Mouse (Mus musculus): ENCODE results near the gene Vmn2r83. TPM values are rescaled to one million over a fixed set of nuclear protein-coding genes. Genes with fewer than 3 reads are reported as not detected.

Gene Vmn2r83
- polyA plus RNA-seq, 1 experiment from 2014 or later: not detected

DNA sequence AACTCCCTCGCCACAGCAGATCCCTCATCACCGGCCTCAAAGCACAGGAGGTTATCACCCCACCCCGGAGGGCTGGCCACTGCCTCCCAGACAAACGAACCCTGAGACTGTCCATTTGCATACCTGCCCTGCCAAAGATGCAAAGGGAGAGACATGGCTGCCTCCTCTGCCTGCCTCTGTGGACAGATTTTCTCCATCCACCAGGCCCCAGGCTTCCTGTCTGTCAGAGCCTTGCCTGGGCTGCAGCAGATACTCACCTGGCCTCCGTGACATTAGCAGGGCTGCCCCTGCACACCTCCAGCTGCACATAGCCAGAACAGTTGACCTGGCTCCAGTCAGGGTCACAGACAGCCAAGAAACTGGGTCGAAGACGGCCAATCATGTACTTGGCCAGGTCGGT lies 61.7 kb downstream of the Vmn2r83 start:
- Histone ChIP-seq H3K27ac (replicated peaks) (no peak overlapping the region), H3K4me1 (replicated peaks) (peaks cover 16% of the 10 kb centered on the region), H3K36me3 (peaks cover 17% of the 10 kb centered on the region; the same call in 1 of the 2 replicates), H3K9ac (no peak overlapping the region), H3K4me3 (no peak overlapping the region), H3K4me2 (no peak overlapping the region), H3K27me3 (peaks cover 8% of the 10 kb centered on the region), H3K9me3 (no peaks in the 10 kb centered on the region)
- no peak for ATAC-seq (ENCODE audit: low read depth)
- 72% methylated on average over 8 of the region's 8 CpGs for WGBS

DNA sequence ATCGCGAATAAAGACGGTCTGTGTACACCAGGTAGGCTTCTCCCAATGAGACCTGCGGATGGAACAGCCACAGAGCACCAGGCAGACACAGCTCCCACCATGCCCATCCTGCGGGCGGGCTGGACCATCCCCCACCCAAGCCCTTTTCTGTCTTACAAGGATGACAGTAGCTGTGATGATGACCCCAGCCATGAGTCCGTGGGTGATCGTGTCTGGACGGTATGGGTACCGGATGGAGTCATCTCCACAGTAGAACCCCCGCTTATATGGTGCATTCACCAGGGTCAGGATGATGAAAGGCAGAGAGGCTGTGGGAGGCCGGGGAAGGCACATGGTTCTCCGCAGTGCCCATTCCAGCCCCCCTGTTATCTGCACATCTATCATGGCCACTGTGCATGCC lies 62.2 kb downstream of the Vmn2r83 start:
- Histone ChIP-seq H3K27me3 (peaks cover 8% of the 10 kb centered on the region), H3K36me3 (peaks cover 17% of the 10 kb centered on the region; the same call in 1 of the 2 replicates), H3K27ac (replicated peaks) (no peak overlapping the region), H3K4me2 (no peak overlapping the region), H3K9ac (no peak overlapping the region), H3K4me3 (no peak overlapping the region), H3K4me1 (replicated peaks) (peaks cover 16% of the 10 kb centered on the region), H3K9me3 (no peaks in the 10 kb centered on the region)
- WGBS: 90% methylated on average over 13 of the region's 13 CpGs
- no peak for ATAC-seq (ENCODE audit: low read depth)

DNA sequence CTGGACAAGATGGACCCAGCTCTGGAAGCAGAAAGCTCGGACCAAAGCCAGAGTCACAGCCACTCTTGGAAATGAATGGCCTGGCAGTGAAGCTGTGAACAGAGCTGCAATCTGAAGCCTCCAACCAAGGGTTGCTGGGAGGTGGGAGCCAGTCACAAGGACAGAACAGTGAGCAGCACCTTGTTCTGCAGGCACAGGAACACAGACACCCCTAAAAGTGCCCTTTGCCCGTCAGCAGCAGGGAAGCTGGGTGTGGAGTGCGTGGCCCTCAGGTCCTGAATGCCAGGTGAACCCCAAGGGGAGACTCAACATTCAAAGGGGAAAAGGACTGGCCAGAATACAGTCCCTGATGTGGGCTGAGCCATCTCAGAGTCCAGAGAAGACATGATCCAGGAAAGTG lies 63.1 kb downstream of the Vmn2r83 start:
- Histone ChIP-seq H3K9me3 (no peaks in the 10 kb centered on the region), H3K4me3 (no peak overlapping the region), H3K9ac (no peak overlapping the region), H3K4me1 (replicated peaks) (peaks cover 16% of the 10 kb centered on the region), H3K27ac (replicated peaks) (no peak overlapping the region), H3K27me3 (peaks cover 8% of the 10 kb centered on the region), H3K4me2 (no peak overlapping the region), H3K36me3 (peaks cover 9% of the 10 kb centered on the region; the same call in 1 of the 2 replicates)
- ATAC-seq (ENCODE audit: low read depth): no peak
- WGBS: 88% methylated on average over 3 of the region's 3 CpGs

DNA sequence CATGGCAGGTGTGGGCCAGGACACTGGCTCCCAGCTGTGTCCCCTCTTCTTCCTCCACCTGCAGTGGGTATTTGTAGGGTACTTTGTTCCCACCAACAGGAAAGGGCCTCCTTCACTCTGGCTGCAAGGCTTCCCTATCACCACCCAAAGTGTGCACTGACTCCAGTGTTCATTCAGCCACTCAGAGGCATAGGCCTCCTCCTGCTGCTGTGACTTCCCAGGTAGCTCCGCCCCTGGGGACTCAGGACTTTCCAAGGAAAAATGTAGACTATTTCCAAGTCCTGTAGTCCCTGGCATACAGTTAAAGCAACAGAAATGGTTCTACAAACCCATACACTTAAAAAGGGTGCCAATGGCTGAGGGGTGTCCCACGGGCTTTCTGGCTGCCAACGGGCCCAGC lies 64.1 kb downstream of the Vmn2r83 start:
- Histone ChIP-seq H3K4me3 (peak overlapping the region; percentile 50), H3K9me3 (no peaks in the 10 kb centered on the region), H3K9ac (peak overlapping the region; percentile 70), H3K36me3 (no peaks in the 10 kb centered on the region), H3K4me2 (peak overlapping the region; percentile 96), H3K27me3 (peaks cover 8% of the 10 kb centered on the region), H3K27ac (replicated peaks) (no peak overlapping the region), H3K4me1 (replicated peaks) (peaks cover 16% of the 10 kb centered on the region)
- WGBS: 29% methylated on average over 3 of the region's 3 CpGs
- peak; percentile 17; the same call in 1 of the 2 replicates for ATAC-seq (ENCODE audit: low read depth)

DNA sequence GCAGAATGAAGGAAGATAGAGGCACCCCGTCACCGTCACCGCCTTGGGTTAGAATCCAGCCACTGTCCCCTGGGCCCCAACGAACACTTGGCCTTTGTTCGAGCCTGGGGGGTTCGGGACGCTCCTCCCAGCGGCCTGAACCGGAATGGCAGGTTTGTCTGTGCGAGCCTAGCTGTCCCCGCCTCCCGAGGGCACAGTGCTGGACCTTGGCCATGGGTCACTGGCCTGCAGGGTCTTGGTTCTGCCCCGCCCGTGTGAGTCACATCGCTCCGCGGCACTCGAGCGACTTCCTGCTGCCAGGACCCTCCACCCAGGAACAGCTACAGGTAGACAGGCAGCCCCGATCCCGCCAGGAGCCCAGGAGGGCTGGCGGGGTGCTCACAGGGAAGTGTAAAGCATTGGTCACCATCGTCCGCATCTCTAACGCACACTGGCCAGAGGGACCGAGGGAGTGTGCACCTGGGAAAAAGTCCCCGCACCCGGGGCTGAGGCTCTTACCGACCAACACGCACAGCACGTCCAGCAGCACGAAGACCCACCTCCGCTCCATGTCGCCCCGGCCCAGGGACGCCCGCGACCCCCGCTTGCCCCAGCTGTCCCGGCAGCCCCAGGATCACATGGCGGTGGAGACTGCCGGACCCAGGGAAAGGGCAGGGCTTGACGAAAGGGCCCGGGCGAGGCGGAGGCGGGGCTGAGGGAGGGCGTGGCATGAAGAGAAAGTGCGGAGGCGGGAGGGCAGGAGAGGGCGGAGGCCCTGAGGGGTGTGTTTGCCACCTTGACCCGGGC lies 64.8 kb downstream of the Vmn2r83 start, which contains the start of gene Plpp2:
TSS of gene Plpp2 (minus strand) at position 671 of the 786 bp plus-strand sequence.
- Histone ChIP-seq H3K36me3 (peaks cover 6% of the 10 kb centered on the region), H3K4me2 (peak within 1 kb of the TSS; percentile 96), H3K27ac (replicated peaks) (no peak within 1 kb of the TSS), H3K4me1 (replicated peaks) (peaks cover 16% of the 10 kb centered on the region), H3K27me3 (peaks cover 8% of the 10 kb centered on the region), H3K9ac (peak within 1 kb of the TSS; percentile 70), H3K9me3 (no peaks in the 10 kb centered on the region), H3K4me3 (peak within 1 kb of the TSS; percentile 50)
- peak; percentile 68 for ATAC-seq (ENCODE audit: low read depth)
- WGBS: under 1% methylated on average over 52 of the region's 52 CpGs

DNA sequence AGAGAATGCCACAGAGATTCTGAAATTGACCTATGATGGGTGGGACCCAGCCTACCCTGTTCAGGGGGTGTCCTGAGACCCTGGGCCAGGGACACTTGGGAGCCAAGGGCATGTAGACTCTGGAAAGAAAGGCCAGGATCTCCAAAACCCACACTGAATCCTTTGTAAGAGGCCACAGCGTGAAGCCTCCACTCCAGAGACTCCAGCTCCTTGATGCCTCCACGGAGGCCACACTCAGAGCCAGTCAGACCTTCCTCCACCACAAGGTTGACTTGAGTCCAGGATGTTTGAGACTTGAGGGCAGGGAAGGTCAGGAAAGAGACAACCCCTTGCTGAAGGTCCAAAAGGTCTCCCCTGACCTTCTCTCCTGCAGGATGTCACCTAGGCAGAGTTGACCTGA lies 65.9 kb downstream of the Vmn2r83 start:
- peaks cover 16% of the 10 kb centered on the region for H3K4me1 ChIP-seq (replicated peaks)
- H3K36me3 ChIP-seq: peaks cover 17% of the 10 kb centered on the region
- no peak overlapping the region for H3K27ac ChIP-seq (replicated peaks)
- H3K9me3 ChIP-seq: no peaks in the 10 kb centered on the region
- H3K9ac ChIP-seq: no peak overlapping the region
- WGBS: 90% methylated on average over 2 of the region's 2 CpGs
- ATAC-seq (ENCODE audit: low read depth): no peak
- peaks cover 8% of the 10 kb centered on the region for H3K27me3 ChIP-seq
- H3K4me2 ChIP-seq: no peak overlapping the region
- no peak overlapping the region for H3K4me3 ChIP-seq

DNA sequence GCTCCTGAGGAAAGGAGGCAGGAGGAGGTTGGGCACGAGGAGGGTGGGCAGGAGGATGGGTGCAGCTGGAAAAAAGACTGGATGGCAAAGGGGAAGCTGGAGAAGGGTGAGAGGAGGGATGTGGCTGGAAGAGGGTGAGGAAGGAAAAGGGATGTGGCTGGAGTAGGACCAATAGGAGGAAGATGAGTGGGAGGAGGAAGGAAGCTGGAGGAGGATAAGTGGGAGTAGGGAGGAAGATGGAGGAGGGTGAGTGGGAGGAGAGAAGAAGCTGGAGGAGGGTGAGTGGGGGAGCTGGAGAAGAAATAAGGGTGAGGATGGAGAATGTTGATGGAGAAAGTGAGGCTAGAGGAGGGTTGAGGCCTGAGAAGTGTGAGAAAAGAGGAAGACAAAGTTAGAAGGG lies 66.9 kb downstream of the Vmn2r83 start:
- no peak for ATAC-seq (ENCODE audit: low read depth)
- 63% methylated on average over 1 of the region's 1 CpGs for WGBS
- Histone ChIP-seq H3K9ac (no peak overlapping the region), H3K9me3 (no peaks in the 10 kb centered on the region), H3K4me1 (replicated peaks) (peaks cover 16% of the 10 kb centered on the region), H3K4me2 (no peak overlapping the region), H3K4me3 (no peak overlapping the region), H3K36me3 (peaks cover 27% of the 10 kb centered on the region), H3K27me3 (peaks cover 8% of the 10 kb centered on the region), H3K27ac (replicated peaks) (no peak overlapping the region)

DNA sequence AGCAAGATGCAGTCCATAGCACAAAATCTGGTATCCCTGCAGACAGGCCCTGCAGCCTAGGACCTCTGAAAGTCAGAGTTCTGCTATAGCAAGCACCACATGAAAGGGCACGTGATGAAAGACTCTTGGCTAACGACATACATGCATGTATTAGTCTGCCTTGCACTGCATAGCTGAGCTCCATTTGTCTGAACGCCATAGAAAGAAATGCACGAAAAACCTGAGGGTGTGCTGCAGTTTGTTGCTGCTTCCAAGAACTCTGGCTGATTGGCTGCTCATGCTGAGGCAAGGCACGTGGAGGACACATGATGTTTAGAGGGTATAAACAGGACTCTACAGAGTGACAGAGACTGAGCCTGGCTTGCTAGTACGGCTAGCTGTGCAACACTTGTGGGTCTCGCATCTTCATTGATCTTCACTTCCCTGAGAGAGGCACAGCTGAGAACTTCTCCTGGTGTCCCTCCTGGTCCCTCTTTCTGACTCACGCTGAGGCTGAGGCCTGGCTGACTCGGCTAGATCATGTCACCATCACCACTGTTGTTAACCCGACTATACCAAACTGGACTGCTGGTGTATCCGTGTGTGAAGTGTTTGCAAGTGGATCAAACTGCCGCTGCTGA lies 68.0 kb downstream of the Vmn2r83 start:
- no peak overlapping the region for H3K27ac ChIP-seq (replicated peaks)
- H3K9me3 ChIP-seq: no peaks in the 10 kb centered on the region
- H3K27me3 ChIP-seq: peaks cover 8% of the 10 kb centered on the region
- peaks cover 38% of the 10 kb centered on the region for H3K36me3 ChIP-seq
- no peak for ATAC-seq (ENCODE audit: low read depth)
- no peak overlapping the region for H3K9ac ChIP-seq
- H3K4me2 ChIP-seq: no peak overlapping the region
- peaks cover 16% of the 10 kb centered on the region for H3K4me1 ChIP-seq (replicated peaks)
- 77% methylated on average over 12 of the region's 12 CpGs for WGBS
- no peak overlapping the region for H3K4me3 ChIP-seq

DNA sequence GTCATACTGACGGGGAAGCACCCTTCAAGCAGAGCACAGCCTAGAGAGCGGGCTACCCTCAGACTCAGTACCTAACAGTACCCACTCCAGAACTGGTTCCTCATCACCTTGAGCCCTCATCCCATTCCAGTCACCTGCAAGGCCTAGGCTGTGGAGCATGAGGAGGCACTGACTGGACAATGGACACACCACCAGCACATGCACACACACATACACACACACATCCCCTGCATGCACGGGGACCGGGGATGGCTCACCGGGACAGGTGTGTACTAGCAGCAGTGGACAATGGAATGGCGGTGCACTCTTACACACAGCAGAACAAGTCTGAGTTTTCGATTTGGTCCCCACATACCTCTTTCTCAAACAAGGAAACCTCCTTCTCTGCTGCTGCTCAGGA lies 68.7 kb downstream of the Vmn2r83 start:
- Histone ChIP-seq H3K36me3 (peaks cover 45% of the 10 kb centered on the region), H3K4me2 (no peak overlapping the region), H3K27ac (replicated peaks) (no peak overlapping the region), H3K9ac (no peak overlapping the region), H3K9me3 (no peaks in the 10 kb centered on the region), H3K4me1 (replicated peaks) (peaks cover 16% of the 10 kb centered on the region), H3K27me3 (peaks cover 8% of the 10 kb centered on the region), H3K4me3 (no peak overlapping the region)
- ATAC-seq (ENCODE audit: low read depth): no peak
- whole genome bisulfite sequencing: 95% methylated on average over 7 of the region's 7 CpGs

DNA sequence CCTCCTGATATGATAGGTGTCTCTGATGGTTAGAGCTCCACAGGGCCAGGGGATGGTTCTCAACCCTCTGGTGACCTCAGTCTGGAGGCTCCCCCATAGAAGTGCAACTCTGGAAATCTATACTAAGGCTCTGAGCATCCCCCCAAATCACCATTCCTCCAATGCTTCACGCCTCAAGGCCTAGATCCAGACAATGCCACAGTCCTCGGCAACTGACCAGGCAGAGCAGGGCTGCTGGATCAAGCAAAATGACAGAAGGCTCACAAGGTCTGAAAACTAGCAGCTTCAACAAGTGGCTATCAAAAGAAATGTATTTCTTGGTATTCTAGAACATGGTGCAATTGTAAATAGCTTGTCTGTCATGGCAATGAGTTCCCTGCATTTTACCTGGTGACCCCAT lies 69.2 kb downstream of the Vmn2r83 start:
- no peak overlapping the region for H3K4me2 ChIP-seq
- no peak overlapping the region for H3K4me3 ChIP-seq
- H3K4me1 ChIP-seq (replicated peaks): peaks cover 12% of the 10 kb centered on the region
- WGBS: 80% methylated on average over 2 of the region's 2 CpGs
- no peaks in the 10 kb centered on the region for H3K9me3 ChIP-seq
- peaks cover 8% of the 10 kb centered on the region for H3K27me3 ChIP-seq
- H3K9ac ChIP-seq: no peak overlapping the region
- no peak overlapping the region for H3K27ac ChIP-seq (replicated peaks)
- peaks cover 51% of the 10 kb centered on the region for H3K36me3 ChIP-seq
- ATAC-seq (ENCODE audit: low read depth): no peak

DNA sequence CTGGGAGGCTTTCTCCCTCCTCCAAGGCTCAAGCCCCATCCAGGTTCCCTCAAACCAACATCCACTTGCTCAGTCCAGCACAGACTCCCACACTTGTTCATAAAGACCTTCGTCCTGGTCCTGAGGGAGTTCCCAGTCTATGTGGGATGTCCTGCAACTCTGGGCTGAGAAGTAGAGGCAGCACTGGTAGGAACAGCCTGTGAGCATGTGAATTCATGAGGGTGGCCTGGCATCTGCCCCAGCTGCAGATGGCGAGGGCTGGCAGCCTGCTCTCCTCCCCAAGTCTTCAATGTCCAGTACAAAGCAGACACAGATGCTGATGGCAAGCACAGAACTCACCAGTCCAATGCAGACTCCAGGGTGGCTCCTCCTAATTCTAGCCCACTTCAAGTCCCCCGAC lies 69.8 kb downstream of the Vmn2r83 start:
- 93% methylated on average over 3 of the region's 3 CpGs for WGBS
- H3K4me2 ChIP-seq: no peak overlapping the region
- peaks cover 56% of the 10 kb centered on the region for H3K36me3 ChIP-seq

DNA sequence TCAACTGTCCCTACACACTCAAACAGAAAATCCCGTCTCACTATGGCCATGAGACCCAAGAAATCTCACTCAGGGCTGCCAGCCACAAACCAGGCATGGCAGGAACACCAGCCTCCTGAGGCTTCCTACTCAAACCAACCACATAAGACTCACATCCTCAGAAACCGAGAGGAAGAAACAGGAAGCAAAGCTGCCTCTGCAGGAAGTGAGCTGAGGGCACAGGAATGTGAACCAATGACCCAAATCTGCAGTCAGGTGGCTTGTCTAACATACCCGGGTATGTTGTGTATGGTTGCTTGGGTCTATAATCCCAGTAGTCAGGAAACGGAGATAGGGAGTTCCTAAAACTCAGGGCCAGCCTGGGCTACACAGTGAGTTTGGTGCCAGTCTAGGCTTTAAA lies 70.3 kb downstream of the Vmn2r83 start:
- WGBS: 79% methylated on average over 4 of the region's 4 CpGs
- peaks cover 1% of the 10 kb centered on the region for H3K4me1 ChIP-seq (replicated peaks)
- peaks cover 7% of the 10 kb centered on the region for H3K27me3 ChIP-seq
- no peak for ATAC-seq (ENCODE audit: low read depth)
- H3K27ac ChIP-seq (replicated peaks): no peak overlapping the region
- H3K4me2 ChIP-seq: no peak overlapping the region
- H3K36me3 ChIP-seq: peaks cover 61% of the 10 kb centered on the region
- no peak overlapping the region for H3K4me3 ChIP-seq
- H3K9me3 ChIP-seq: no peaks in the 10 kb centered on the region
- H3K9ac ChIP-seq: no peak overlapping the region

More for the DNA sequence above, 69.8 kb downstream of the Vmn2r83 start:
- ATAC-seq (ENCODE audit: low read depth): no peak
- H3K27ac ChIP-seq (replicated peaks): no peak overlapping the region
- H3K4me1 ChIP-seq (replicated peaks): peaks cover 7% of the 10 kb centered on the region
- no peak overlapping the region for H3K4me3 ChIP-seq
- H3K9ac ChIP-seq: no peak overlapping the region
- H3K27me3 ChIP-seq: peaks cover 8% of the 10 kb centered on the region
- no peaks in the 10 kb centered on the region for H3K9me3 ChIP-seq
